ENCODE assay signal across 14 mouse cellular contexts in the genomic region with DNA sequence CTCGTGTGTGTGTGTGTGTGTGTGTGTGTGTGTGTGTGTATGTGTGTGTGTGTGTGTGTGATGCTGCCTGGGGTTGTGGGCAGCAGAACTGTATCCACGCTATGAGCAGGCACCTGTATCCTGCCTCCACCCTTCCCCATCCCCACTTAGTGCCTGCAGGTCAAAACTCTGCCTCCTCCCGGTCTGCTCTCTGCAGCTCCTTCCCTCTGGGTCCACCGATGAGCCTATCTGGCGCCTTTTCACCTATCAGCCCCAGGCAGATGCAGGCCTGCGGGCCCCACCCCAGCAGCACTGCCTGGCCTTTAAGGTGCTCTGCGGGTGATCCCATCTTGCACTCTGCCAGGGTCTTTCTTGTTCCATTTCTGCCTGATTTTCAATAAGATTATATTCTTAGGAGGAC. TPM values are rescaled to one million over a fixed set of nuclear protein-coding genes. Genes with fewer than 3 reads are reported as not detected.
DNase-seq lines count a peak whose midpoint lies in the region; ATAC-seq and TF ChIP-seq lines count a peak whose summit lies in the region.
"Had no signal": no experiment of that assay in that cellular context is flagged by ENCODE, and none has a peak within 500 bp of the region (broad histone marks: within the 10 kb centered on the region; RNA-seq: fewer than 3 reads in every experiment).

No protein-coding gene starts in this region.

- H3K4me3 ChIP-seq in kidney, embryonic 15.5 days (replicated peaks) = no peak overlapping the region
- H3K4me3 ChIP-seq in bone marrow, adult 2 months (replicated peaks; ENCODE audit: control insufficient read depth, low read depth, low read length) = peak overlapping the region; percentile 12
- no peak overlapping the region for H3K4me3 ChIP-seq in liver, embryonic 11.5 days (ENCODE audit: low read depth, low read length)
- H3K4me3 ChIP-seq: forebrain, embryonic 13.5 days; limb, embryonic 13.5 days; midbrain, embryonic 10.5 days had no signal

- no peak overlapping the region for H3K4me2 ChIP-seq in kidney, embryonic 15.5 days
- peak overlapping the region; percentile 40 for H3K4me2 ChIP-seq in liver, embryonic 11.5 days
- H3K4me2 ChIP-seq: forebrain, embryonic 13.5 days; limb, embryonic 13.5 days had no signal

- WGBS in kidney, embryonic 15.5 days = 70% methylated on average over 5 of the region's 7 CpGs
- WGBS in bone marrow, adult 2 months = 43% methylated on average over 6 of the region's 7 CpGs
- 29% methylated on average over 6 of the region's 7 CpGs for WGBS in liver, embryonic 11.5 days

- H3K27me3 ChIP-seq in kidney, embryonic 15.5 days = no peaks in the 10 kb centered on the region
- H3K27me3 ChIP-seq in liver, embryonic 11.5 days (replicated peaks; ENCODE audit: control insufficient read depth, insufficient read depth, low read length) = no peaks in the 10 kb centered on the region
- H3K27me3 ChIP-seq: CH12.LX; forebrain, embryonic 13.5 days; limb, embryonic 13.5 days had no signal

- ATAC-seq in kidney, embryonic 15.5 days (replicated peaks; ENCODE audit: low FRiP score) = peak; percentile 81
- peak; percentile 88 for ATAC-seq in liver, embryonic 11.5 days (replicated peaks; ENCODE audit: low FRiP score)
- ATAC-seq: forebrain, embryonic 13.5 days had no signal

- H3K27ac ChIP-seq in kidney, embryonic 15.5 days = no peak overlapping the region
- H3K27ac ChIP-seq in bone marrow, adult 2 months (ENCODE audit: control insufficient read depth, insufficient read depth, low read depth, low read length, poor library complexity) = peak overlapping the region; percentile 87
- peak overlapping the region; percentile 98 for H3K27ac ChIP-seq in liver, embryonic 11.5 days (ENCODE audit: low read depth, low read length)
- H3K27ac ChIP-seq: forebrain, embryonic 13.5 days; limb, embryonic 13.5 days had no signal

- H3K9ac ChIP-seq in kidney, embryonic 15.5 days = no peak overlapping the region
- no peak overlapping the region; the same call in 1 of the 2 replicates for H3K9ac ChIP-seq in liver, embryonic 11.5 days (ENCODE audit: low read depth, low read length)
- H3K9ac ChIP-seq: forebrain, embryonic 13.5 days; limb, embryonic 13.5 days had no signal

- no peak for TF ChIP-seq CTCF in bone marrow, adult 2 months (IDR thresholded peaks at IDR 0.05; ENCODE audit: control insufficient read depth, insufficient read depth, low read length)

- no peak for DNase-seq in kidney, postnatal 36 days
- peak; percentile 66 for DNase-seq in liver, embryonic 11.5 days (ENCODE audit: low spot score)
- peak; percentile 70 to 81 for DNase-seq in spleen, postnatal 36 days (ENCODE audit: low spot score in 2 of 2)
- DNase-seq in urinary bladder, postnatal 14 days (ENCODE audit: low spot score) = no peak
- DNase-seq in right cerebral cortex, postnatal 25 days = no peak
- DNase-seq: gastrocnemius, postnatal 10 days; heart, postnatal 14 days; kidney, adult 9 months had no signal

- H3K9me3 ChIP-seq in kidney, embryonic 15.5 days (replicated peaks) = no peaks in the 10 kb centered on the region
- H3K9me3 ChIP-seq in liver, embryonic 11.5 days (ENCODE audit: control insufficient read depth, low read length) = no peaks in the 10 kb centered on the region
- H3K9me3 ChIP-seq: forebrain, embryonic 13.5 days; limb, embryonic 13.5 days; midbrain, embryonic 10.5 days had no signal

- TF ChIP-seq POLR2A in bone marrow, adult 2 months (IDR thresholded peaks at IDR 0.05; ENCODE audit: borderline replicate concordance, control insufficient read depth, low read depth, low read length) = peak; percentile 66

- no peaks in the 10 kb centered on the region for H3K36me3 ChIP-seq in kidney, embryonic 15.5 days
- no peaks in the 10 kb centered on the region for H3K36me3 ChIP-seq in liver, embryonic 11.5 days (ENCODE audit: control insufficient read depth, insufficient read depth, low read length)
- H3K36me3 ChIP-seq: limb, embryonic 13.5 days; midbrain, embryonic 10.5 days had no signal

- H3K4me1 ChIP-seq in kidney, embryonic 15.5 days = no peaks in the 10 kb centered on the region
- peaks cover 4% of the 10 kb centered on the region; the same call in 1 of the 2 replicates for H3K4me1 ChIP-seq in bone marrow, adult 2 months (ENCODE audit: control insufficient read depth, insufficient read depth, low read length)
- H3K4me1 ChIP-seq in liver, embryonic 11.5 days (replicated peaks; ENCODE audit: control insufficient read depth, insufficient read depth, low read length) = peaks cover 40% of the 10 kb centered on the region
- H3K4me1 ChIP-seq: forebrain, embryonic 13.5 days had no signal

RNA-seq across cellular contexts. Expression of gene Slc20a1, which starts 29.1 kb away (rescaled TPM):
- 28.1 and 30.2 TPM in 2 replicates for polyA plus RNA-seq in kidney, embryonic 15.5 days (2015; fragmentation: Nextera tagmentation; extraction: Ambion mirVana)
- 84.8 and 139 TPM in 2 replicates for polyA plus RNA-seq in bone marrow, adult 2 months (2011; ENCODE audit: insufficient read depth, insufficient read length, low replicate concordance, missing spikeins)
- 69.5 and 71.8 TPM in 2 replicates for polyA plus RNA-seq in liver, embryonic 11.5 days (2014; fragmentation: Nextera tagmentation; extraction: Ambion mirVana)

Comparison
In these comparisons a context has a peak if more than half of its experiments do, and no peak if none do; other contexts are left out.
1. DNase-seq: peak in liver, embryonic 11.5 days (single experiment) and spleen, postnatal 36 days (2 of 2); none in kidney, postnatal 36 days (0 of 2), urinary bladder, postnatal 14 days (single experiment) and right cerebral cortex, postnatal 25 days (single experiment).